Mouse (Mus musculus): Measurements from ENCODE around the gene Prl2c5. TPM values are rescaled to one million over a fixed set of nuclear protein-coding genes. Genes with fewer than 3 reads are reported as not detected.
A peak's percentile ranks its signal among the peaks of the same experiment; 100 is the strongest.
"Not testable (repeated sequence)": the region's sequence is repeated elsewhere in the genome, so short reads cannot be mapped to it uniquely, and the experiment has no call there.

Gene Prl2c5
- total and polyA plus RNA-seq, 3 experiments, result not detected

- DNase-seq (ENCODE audit: extremely low read depth); H3K9me3 ChIP-seq (replicated peaks; ENCODE audit: low read length); H3K4me1 ChIP-seq (ENCODE audit: control insufficient read depth in 1 of 2, insufficient read depth in 2 of 2); H3K36me3 ChIP-seq (replicated peaks in 1 of 2; ENCODE audit: control insufficient read depth in 1 of 2, insufficient read depth in 1 of 2, low read length in 1 of 2); H3K4me2 ChIP-seq (ENCODE audit: insufficient read depth, low read depth, poor library complexity, severe bottlenecking); H3K27ac ChIP-seq (ENCODE audit: insufficient read depth, low read depth); in situ Hi-C loops (cut with MboI; ENCODE audit: low pct_ligation_motif_present, low pct_unique_long_range_greater_than_20kb, low sequenced_read_pairs); H3K9ac ChIP-seq (ENCODE audit: insufficient read depth, low read depth); H3K27me3 ChIP-seq (replicated peaks); H3K4me3 ChIP-seq (replicated peaks in 1 of 3; ENCODE audit: low read depth in 2 of 3, low read length in 2 of 3, poor library complexity in 1 of 3); dilution Hi-C loops (cut with MboI; ENCODE audit: extremely low pct_ligation_motif_present, extremely low pct_unique_long_range_greater_than_20kb, low sequenced_read_pairs); H3K79me2 ChIP-seq (replicated peaks; ENCODE audit: control insufficient read depth, extremely low read depth, insufficient read depth, poor library complexity, severe bottlenecking): not testable (repeated sequence)
Observed at GRCm38 (mm10) chr13:13216363-13216762, 33.8 kb downstream of the Prl2c5 start.

- H3K9me3 ChIP-seq (replicated peaks; ENCODE audit: low read length); DNase-seq (ENCODE audit: extremely low read depth); H3K27ac ChIP-seq (ENCODE audit: insufficient read depth, low read depth); H3K4me2 ChIP-seq (ENCODE audit: insufficient read depth, low read depth, poor library complexity, severe bottlenecking); H3K27me3 ChIP-seq (replicated peaks); in situ Hi-C loops (cut with MboI; ENCODE audit: low pct_ligation_motif_present, low pct_unique_long_range_greater_than_20kb, low sequenced_read_pairs); dilution Hi-C loops (cut with MboI; ENCODE audit: extremely low pct_ligation_motif_present, extremely low pct_unique_long_range_greater_than_20kb, low sequenced_read_pairs); H3K4me3 ChIP-seq (replicated peaks in 1 of 3; ENCODE audit: low read depth in 2 of 3, low read length in 2 of 3, poor library complexity in 1 of 3); H3K79me2 ChIP-seq (replicated peaks; ENCODE audit: control insufficient read depth, extremely low read depth, insufficient read depth, poor library complexity, severe bottlenecking); H3K4me1 ChIP-seq (ENCODE audit: control insufficient read depth in 1 of 2, insufficient read depth in 2 of 2); H3K9ac ChIP-seq (ENCODE audit: insufficient read depth, low read depth); H3K36me3 ChIP-seq (replicated peaks in 1 of 2; ENCODE audit: control insufficient read depth in 1 of 2, insufficient read depth in 1 of 2, low read length in 1 of 2): not testable (repeated sequence)
Observed at GRCm38 (mm10) chr13:13220231-13220630, 37.7 kb downstream of the Prl2c5 start.

- H3K27ac ChIP-seq (ENCODE audit: insufficient read depth, low read depth); H3K9me3 ChIP-seq (replicated peaks; ENCODE audit: low read length); H3K4me3 ChIP-seq (replicated peaks in 1 of 3; ENCODE audit: low read depth in 2 of 3, low read length in 2 of 3, poor library complexity in 1 of 3); H3K4me2 ChIP-seq (ENCODE audit: insufficient read depth, low read depth, poor library complexity, severe bottlenecking); H3K36me3 ChIP-seq (replicated peaks in 1 of 2; ENCODE audit: control insufficient read depth in 1 of 2, insufficient read depth in 1 of 2, low read length in 1 of 2); H3K27me3 ChIP-seq (replicated peaks); H3K9ac ChIP-seq (ENCODE audit: insufficient read depth, low read depth); H3K79me2 ChIP-seq (replicated peaks; ENCODE audit: control insufficient read depth, extremely low read depth, insufficient read depth, poor library complexity, severe bottlenecking); H3K4me1 ChIP-seq (ENCODE audit: control insufficient read depth in 1 of 2, insufficient read depth in 2 of 2); dilution Hi-C loops (cut with MboI; ENCODE audit: extremely low pct_ligation_motif_present, extremely low pct_unique_long_range_greater_than_20kb, low sequenced_read_pairs): not testable (repeated sequence)
- in situ Hi-C loops (cut with MboI; ENCODE audit: low pct_ligation_motif_present, low pct_unique_long_range_greater_than_20kb, low sequenced_read_pairs), result loop anchor here (25.0 kb wide), 1 partner anchor 175 kb away; no protein-coding TSS in a partner anchor
- DNase-seq (ENCODE audit: extremely low read depth), result peak; percentile 38
- peak; percentile 36 for TF ChIP-seq RAD21 (IDR thresholded peaks at IDR 0.05; ENCODE audit: low read depth, low read length)
- TF ChIP-seq CTCF (conservative IDR thresholded peaks at IDR 0.05 in 1 of 2, IDR thresholded peaks at IDR 0.05 in 1 of 2; ENCODE audit: low read depth in 2 of 2, low read length in 2 of 2), result peak; percentile 17 to 50; a peak in 3 of 4 replicates
- TF ChIP-seq SMC3 (IDR thresholded peaks at IDR 0.05; ENCODE audit: low read depth, low read length), result peak; percentile 49
Observed at GRCm38 (mm10) chr13:13237456-13237855, 54.9 kb downstream of the Prl2c5 start.

Other genes starting within 250 kb of the Prl2c5 start
- gene Prl2c2, start 177.3 kb upstream of the Prl2c5 start, total RNA-seq (2012; rRNA removed), result not detected in 2 replicates
- not detected in 2 replicates for gene Prl2c2, start 177.3 kb upstream of the Prl2c5 start, total RNA-seq (2014; rRNA removed)
- gene Prl2c2, start 177.3 kb upstream of the Prl2c5 start, polyA plus RNA-seq (2012; ENCODE audit: insufficient read length, low read depth), result not detected in 2 replicates
- gene Gpr137b, start 211.3 kb downstream of the Prl2c5 start, total RNA-seq (2012; rRNA removed), result 5.8 and 7.7 TPM in 2 replicates
- gene Gpr137b, start 211.3 kb downstream of the Prl2c5 start, total RNA-seq (2014; rRNA removed), result 8.0 and 10.0 TPM in 2 replicates
- gene Gpr137b, start 211.3 kb downstream of the Prl2c5 start, polyA plus RNA-seq (2012; ENCODE audit: insufficient read length, low read depth), result 28.8 and 31.3 TPM in 2 replicates